Mouse (Mus musculus) left cerebral cortex, adult 18-20 months (tissue): ENCODE measurements at regions not wholly inside any gene's neighbourhood (a gene's known extent, or its start where the extent isn't known, plus 50 kb on each side); places are given as distances from the start of the nearest gene placed in this dataset.

Experiments
- DNase-seq, 2 experiments: peaks; one replicate each; pipeline ENCODE4 v3.0.0; 2021 to 2022; ENCODE audit warnings: low spot score in 2 of 2, mixed read lengths in 1 of 2

DNA sequence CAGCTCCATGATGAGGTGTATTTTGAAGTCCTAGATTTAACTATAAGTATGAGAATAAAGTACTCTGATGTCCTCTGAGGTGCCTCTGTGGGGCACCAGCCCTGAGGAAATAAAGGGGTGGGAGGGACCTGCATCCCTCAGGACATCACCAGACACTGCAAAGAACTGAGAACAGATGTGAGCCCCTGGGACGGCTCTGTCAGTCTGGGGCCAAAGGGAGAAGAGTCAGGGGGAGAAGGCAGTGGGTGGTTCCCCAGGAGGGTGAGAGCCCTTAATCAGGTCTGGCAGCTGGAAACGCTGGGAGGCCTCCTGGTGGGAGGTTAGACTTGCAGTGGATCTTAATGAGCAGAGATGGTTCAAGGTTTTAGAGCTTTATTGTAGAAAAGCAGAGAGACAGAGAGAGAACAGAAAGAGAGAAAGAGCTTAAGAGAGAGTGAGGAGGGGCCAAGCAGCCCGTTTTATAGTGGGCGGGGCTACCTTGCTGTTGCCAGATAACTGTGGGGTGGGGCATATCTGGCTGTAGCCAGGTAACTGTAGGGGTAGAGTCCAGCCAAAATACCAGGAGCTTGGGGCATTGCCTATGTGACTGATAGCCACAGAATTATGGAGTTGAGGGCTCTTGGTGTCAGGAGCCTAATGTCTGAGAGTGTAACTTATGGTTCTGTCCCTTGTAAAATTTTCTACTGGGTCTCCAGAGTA lies 97.3 kb upstream of the Tmtc4 start:
- DNase-seq: no peak

DNA sequence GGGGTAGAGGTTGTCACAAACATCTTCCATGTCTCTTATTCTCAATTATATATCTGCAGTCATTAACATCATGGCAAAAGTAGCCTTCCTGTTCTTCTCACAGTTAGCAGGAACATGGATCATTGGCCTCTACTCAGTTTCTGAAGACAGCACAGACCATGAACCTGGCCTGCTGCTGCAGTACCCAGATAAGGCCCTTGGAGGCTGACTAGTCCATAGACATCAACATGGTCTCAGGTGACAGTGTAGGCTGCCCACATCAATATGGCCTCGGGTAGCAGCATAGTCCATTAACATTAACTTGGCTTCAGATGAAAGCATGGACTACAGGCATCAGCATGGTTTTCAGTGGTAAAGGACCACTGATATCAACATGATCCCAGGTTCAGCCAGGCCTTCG lies 95.9 kb upstream of the Tmtc4 start:
- no peak for DNase-seq

DNA sequence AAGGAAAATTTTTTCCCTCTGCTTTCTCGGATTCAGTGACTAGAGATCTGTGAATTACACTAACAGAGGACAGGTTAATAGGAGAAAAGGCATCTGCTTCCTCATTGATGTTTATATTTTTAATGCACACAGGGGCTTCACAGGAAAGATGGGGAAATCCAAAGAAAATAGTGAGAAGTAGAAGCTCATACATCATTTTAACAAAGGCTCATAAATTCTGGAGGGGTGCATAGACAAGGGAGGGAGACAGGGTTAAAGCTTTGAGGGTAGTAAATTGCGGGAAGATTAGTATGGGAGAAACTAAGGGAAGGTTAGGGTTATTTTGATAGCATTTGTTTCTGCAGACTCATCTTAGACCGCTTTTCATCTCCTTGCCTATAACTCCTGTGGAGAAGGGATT lies 95.0 kb upstream of the Tmtc4 start:
- no peak for DNase-seq

DNA sequence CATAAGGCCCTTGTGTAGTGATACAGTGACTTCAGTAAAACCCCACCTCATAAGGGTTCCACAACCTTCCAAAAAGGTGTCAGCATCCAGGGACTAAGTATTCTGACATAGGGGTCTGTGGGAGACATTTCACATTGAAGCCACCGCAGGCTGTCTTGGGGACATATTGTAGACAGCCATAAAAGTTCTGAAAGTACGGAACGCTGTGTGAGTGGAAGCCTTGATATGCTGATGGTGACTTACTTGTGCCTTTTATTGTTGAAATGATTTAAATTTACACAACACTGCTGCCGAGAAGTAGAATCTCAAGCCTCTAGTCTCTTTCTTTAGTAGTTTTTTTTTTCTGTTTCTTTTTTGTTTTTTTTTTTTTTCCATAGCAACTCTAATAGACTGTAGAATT lies 82.5 kb upstream of the Tmtc4 start:
- DNase-seq: no peak

DNA sequence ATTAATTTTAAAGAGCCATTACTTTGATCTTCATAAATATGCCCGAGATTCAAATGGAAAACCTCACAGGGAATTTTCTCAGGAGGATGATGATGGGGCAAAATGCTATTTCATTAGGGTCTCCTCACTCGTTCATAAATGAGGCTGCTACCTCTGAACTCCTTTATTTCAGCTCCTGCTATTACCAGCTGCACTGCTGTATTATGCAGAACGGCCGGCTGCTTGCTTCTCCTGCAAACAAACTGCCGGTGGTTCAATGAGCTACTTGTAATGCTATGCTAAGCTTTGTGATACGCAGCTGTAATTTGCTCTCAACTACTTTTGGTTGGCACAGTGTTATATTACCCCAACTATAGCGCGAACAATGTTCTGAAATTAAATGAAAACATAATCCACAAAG lies 81.7 kb upstream of the Tmtc4 start:
- no peak for DNase-seq

DNA sequence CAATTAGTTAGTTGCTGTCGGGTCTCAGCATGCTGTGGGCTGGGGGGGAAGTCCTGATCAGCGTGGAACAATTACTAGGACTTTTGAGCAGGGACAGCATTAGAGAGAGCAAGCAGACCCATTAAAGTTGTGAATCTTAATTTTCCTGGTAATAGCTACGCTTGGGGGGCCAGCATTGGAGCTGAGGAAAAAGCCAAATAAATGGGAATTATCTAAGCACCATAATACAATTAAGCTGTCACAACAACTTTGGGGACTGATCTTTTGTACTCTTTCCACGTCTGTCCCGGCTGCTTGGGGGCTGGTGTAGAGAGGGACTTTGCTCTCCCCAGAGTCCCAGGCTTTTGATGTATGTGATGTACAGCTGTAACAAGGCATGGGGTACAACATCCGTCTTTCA lies 81.3 kb upstream of the Tmtc4 start:
- no peak for DNase-seq

DNA sequence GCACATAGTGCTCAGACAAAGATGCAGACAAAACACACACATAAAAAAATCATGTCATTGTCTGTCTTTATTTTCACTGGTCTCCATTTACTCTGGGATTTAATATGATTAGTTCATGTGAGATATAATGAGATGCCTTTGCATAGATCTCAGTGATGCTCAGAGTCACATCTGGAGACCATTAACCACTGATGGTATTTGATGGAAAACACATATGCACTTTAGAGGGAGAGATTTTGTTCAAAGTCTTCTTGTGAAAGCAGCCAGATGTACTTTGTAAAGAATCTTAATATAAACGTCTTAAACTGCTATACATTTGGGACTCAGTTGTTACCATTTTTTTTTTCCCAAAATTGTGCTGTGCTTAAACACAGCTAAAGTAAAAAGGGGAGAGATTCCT lies 79.1 kb upstream of the Tmtc4 start:
- no peak for DNase-seq

DNA sequence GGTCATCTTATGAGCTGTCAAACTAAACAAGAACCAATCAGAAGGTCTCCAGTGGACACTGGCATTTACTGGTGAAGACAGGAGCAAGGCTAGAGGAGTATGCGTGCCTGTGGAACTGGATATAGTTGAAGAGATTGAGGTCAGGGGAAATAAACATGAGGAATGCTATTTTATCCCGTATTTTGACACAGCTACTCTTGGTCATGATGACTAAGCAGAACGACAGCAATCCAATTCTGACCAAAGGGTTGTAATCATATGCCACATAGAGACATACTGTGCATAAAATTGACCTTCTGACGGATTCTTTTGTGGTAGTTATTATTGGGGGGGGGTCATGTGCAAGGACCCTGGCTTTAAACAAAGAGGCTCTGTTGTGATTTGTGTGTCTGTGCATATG lies 73.1 kb upstream of the Tmtc4 start:
- DNase-seq: no peak

DNA sequence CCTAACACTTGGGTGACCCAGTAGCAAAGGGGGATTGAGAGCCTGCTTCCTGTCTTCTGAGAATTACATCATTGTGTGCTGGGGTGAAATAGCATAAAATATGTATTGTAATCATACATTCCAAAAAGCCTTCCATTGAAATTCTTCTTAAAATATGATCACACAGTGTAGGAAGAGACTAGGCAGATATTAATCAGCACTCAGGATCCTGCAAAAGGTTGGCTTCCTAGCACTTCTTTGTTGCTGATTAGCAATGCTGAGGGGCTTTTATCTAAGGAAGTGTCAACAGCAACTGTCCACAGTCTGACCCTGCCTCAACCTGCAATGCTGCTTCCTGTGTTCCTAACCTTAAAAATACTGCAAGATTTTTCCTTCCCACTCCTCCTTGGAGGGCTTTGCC lies 64.6 kb upstream of the Tmtc4 start:
- DNase-seq: no peak

DNA sequence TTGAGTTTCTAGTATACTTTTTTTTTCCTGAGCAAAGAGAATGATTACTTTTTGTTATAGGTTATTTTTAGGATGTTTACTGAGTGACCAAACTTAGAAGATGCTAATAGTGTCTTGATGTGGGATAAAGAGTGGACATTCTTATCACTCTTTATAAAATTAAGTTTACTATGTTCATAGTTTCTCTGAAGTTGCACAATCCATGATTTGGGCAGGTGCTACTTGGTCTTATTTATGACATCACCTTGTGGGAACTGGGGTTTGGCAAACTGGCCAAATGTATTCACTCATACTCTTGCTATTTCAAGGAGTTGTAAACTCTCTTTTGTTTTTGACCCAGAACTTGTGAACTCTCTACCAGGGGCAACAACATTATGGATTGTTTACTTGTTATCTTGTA lies 56.2 kb upstream of the Tmtc4 start:
- no peak for DNase-seq

DNA sequence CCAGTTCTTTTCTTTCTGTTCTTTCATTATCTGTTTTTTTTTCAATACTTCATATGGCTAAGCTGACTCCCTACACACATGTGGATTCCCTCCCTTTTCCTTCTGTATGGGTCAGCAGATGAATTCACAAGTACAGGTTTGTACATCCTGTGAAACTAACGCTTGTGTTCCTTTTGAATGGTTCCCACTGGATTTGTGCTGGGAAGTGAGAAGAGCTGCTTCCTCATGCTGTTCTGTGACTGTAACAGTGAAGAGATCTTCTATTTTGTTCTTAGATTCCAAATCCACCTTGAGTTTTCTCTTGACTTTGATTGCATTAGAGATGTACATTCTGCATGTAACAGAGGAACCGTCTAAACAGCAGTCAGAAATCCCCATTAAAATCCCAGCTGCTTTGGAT lies 53.6 kb upstream of the Tmtc4 start:
- DNase-seq: no peak
